Comparison of ENCODE assay signal across 8 mouse cellular contexts in the genomic region with DNA sequence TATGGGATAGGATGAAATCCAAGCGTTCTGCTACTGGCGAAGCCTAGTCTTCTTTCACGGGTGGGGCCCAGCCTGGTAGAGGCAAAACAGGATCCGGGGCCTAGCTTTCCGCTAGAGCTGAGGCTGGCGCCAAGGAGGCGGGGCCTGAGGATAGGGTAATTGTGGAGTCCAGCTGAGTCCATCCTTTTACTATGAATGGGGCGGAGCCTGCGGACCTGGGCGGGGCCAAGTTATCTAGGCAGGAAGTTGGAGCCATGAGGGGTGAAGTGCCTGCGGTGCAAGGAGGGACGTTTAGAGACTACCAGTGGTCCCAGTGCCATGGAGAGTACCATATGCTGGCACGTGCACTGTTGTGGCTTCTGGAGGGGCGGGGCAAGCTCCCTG. TPM values are rescaled to one million over a fixed set of nuclear protein-coding genes. Genes with fewer than 3 reads are reported as not detected.
DNase-seq lines count a peak whose midpoint lies in the region; ATAC-seq lines count a peak whose summit lies in the region.

No protein-coding gene starts in this region.

- peak; percentile 98 for DNase-seq in adrenal gland, postnatal 10 days
- peak; percentile 94 for DNase-seq in embryo, embryonic 9.5 days (ENCODE audit: extremely low spot score)
- DNase-seq in gastrocnemius, postnatal 36 days: peak; percentile 98
- peak; percentile 98 for DNase-seq in intestine, embryonic 14.5 days (ENCODE audit: low spot score)
- DNase-seq in left cerebral cortex, postnatal 10 days (ENCODE audit: extremely low spot score in 1 of 2, low spot score in 2 of 2): peak; percentile 83 to 99
- DNase-seq in right cerebral cortex, postnatal 4 days: peak; percentile 84
- DNase-seq in yolk sac, embryonic 10.5 days (ENCODE audit: low spot score): peak; percentile 98

- peak overlapping the region; percentile 99 for H3K27ac ChIP-seq in intestine, embryonic 14.5 days (ENCODE audit: low read depth)

- peak; percentile 72 for ATAC-seq in intestine, embryonic 14.5 days (replicated peaks; ENCODE audit: low FRiP score, low TSS enrichment, low read depth)
- peak; percentile 70 for ATAC-seq in megakaryocyte progenitor cell, adult 5-6 weeks (replicated peaks; ENCODE audit: poor library complexity)

- H3K27me3 ChIP-seq in intestine, embryonic 14.5 days (replicated peaks; ENCODE audit: control insufficient read depth, insufficient read depth, low read length): no peaks in the 10 kb centered on the region

- H3K4me2 ChIP-seq in intestine, embryonic 14.5 days (ENCODE audit: low read length): peak overlapping the region; percentile 91

- peak overlapping the region; percentile 63 for H3K4me3 ChIP-seq in intestine, embryonic 14.5 days (ENCODE audit: low read depth, low read length)

- intact Hi-C loops in gastrocnemius, postnatal 36 days (cut with DNase I): no loop called here
- intact Hi-C loops in left cerebral cortex, postnatal 10 days (cut with DNase I): no loop called here

- H3K9ac ChIP-seq in intestine, embryonic 14.5 days (ENCODE audit: low read length): peak overlapping the region; percentile 68

- no peaks in the 10 kb centered on the region for H3K9me3 ChIP-seq in intestine, embryonic 14.5 days (ENCODE audit: control insufficient read depth, low read length)

- WGBS in intestine, embryonic 14.5 days: under 1% methylated on average over 14 of the region's 14 CpGs

- H3K36me3 ChIP-seq in intestine, embryonic 14.5 days (ENCODE audit: control insufficient read depth, insufficient read depth, low read length): peaks cover 23% of the 10 kb centered on the region

- H3K4me1 ChIP-seq in intestine, embryonic 14.5 days (replicated peaks; ENCODE audit: control insufficient read depth, insufficient read depth, low read length): peaks cover 32% of the 10 kb centered on the region

RNA-seq across cellular contexts. Expression of a gene that starts 0.3 kb away (rescaled TPM):
- total RNA-seq in adrenal gland, postnatal 10 days (2021): 100 to 1,000 TPM in 1 of 2 experiments, 10 to 100 TPM in 1; 93.6 to 121 TPM
- 10 to 100 TPM; 30.0 to 40.4 TPM for total RNA-seq in gastrocnemius, postnatal 36 days (2021)
- 42.3 and 45.7 TPM in 2 replicates for polyA plus RNA-seq in intestine, embryonic 14.5 days (2014; fragmentation: Nextera tagmentation; extraction: Ambion mirVana)
- 10 to 100 TPM; 95.2 to 98.6 TPM for total RNA-seq in left cerebral cortex, postnatal 10 days (2021)
- total RNA-seq in megakaryocyte progenitor cell, adult 5-6 weeks (2015): 55.4 and 61.6 TPM in 2 replicates
- 231 and 302 TPM in 2 replicates for total RNA-seq in megakaryocyte progenitor cell, adult 5-6 weeks (2017)

RNA-seq across cellular contexts. Expression of a gene that starts 0.8 kb away (rescaled TPM):
- total RNA-seq in adrenal gland, postnatal 10 days (2021): 100 to 1,000 TPM; 164 to 167 TPM
- 10 to 100 TPM; 35.1 to 59.8 TPM for total RNA-seq in gastrocnemius, postnatal 36 days (2021)
- polyA plus RNA-seq in intestine, embryonic 14.5 days (2014; fragmentation: Nextera tagmentation; extraction: Ambion mirVana): 34.1 and 61.2 TPM in 2 replicates
- 10 to 100 TPM; 25.9 to 26.0 TPM for total RNA-seq in left cerebral cortex, postnatal 10 days (2021)
- 3.2 and 3.7 TPM in 2 replicates for total RNA-seq in megakaryocyte progenitor cell, adult 5-6 weeks (2015)
- total RNA-seq in megakaryocyte progenitor cell, adult 5-6 weeks (2017): 2.5 and 7.4 TPM in 2 replicates

RNA-seq across cellular contexts. Expression of a gene that starts 12.7 kb away (rescaled TPM):
- total RNA-seq in adrenal gland, postnatal 10 days (2021): 100 to 1,000 TPM; 470 to 572 TPM
- total RNA-seq in gastrocnemius, postnatal 36 days (2021): 100 to 1,000 TPM; 516 to 553 TPM
- 453 and 498 TPM in 2 replicates for polyA plus RNA-seq in intestine, embryonic 14.5 days (2014; fragmentation: Nextera tagmentation; extraction: Ambion mirVana)
- total RNA-seq in left cerebral cortex, postnatal 10 days (2021): 100 to 1,000 TPM; 142 to 161 TPM
- total RNA-seq in megakaryocyte progenitor cell, adult 5-6 weeks (2015): 138 and 162 TPM in 2 replicates
- total RNA-seq in megakaryocyte progenitor cell, adult 5-6 weeks (2017): 106 and 135 TPM in 2 replicates

RNA-seq across cellular contexts. Expression of a gene that starts 30.7 kb away (rescaled TPM):
- 1,000 to 10,000 TPM; 1,216 to 1,243 TPM for total RNA-seq in adrenal gland, postnatal 10 days (2021)
- 100 to 1,000 TPM; 529 to 644 TPM for total RNA-seq in gastrocnemius, postnatal 36 days (2021)
- 1,236 and 1,315 TPM in 2 replicates for polyA plus RNA-seq in intestine, embryonic 14.5 days (2014; fragmentation: Nextera tagmentation; extraction: Ambion mirVana)
- total RNA-seq in left cerebral cortex, postnatal 10 days (2021): 100 to 1,000 TPM; 784 to 803 TPM
- 2,196 and 2,314 TPM in 2 replicates for total RNA-seq in megakaryocyte progenitor cell, adult 5-6 weeks (2015)
- total RNA-seq in megakaryocyte progenitor cell, adult 5-6 weeks (2017): 2,623 and 2,987 TPM in 2 replicates

RNA-seq across cellular contexts. Expression of a gene that starts 34.2 kb away (rescaled TPM):
- 1 to 10 TPM; 2.7 to 5.6 TPM for total RNA-seq in adrenal gland, postnatal 10 days (2021)
- total RNA-seq in gastrocnemius, postnatal 36 days (2021): under 1 TPM; 0.54 to 0.57 TPM
- polyA plus RNA-seq in intestine, embryonic 14.5 days (2014; fragmentation: Nextera tagmentation; extraction: Ambion mirVana): 7.8 and 9.1 TPM in 2 replicates
- total RNA-seq in left cerebral cortex, postnatal 10 days (2021): 100 to 1,000 TPM; 175 to 194 TPM
- not detected in 2 replicates for total RNA-seq in megakaryocyte progenitor cell, adult 5-6 weeks (2015)
- total RNA-seq in megakaryocyte progenitor cell, adult 5-6 weeks (2017): 0.03 TPM in 1 of 2 replicates, not detected in the other

Comparison
In these comparisons a context has a peak if more than half of its experiments do, and no peak if none do; other contexts are left out.
1. Peak in every context shown above with its lines: DNase-seq, ATAC-seq, H3K4me3 ChIP-seq and H3K27ac ChIP-seq.